Mouse (Mus musculus): ENCODE measurements around the gene Sox15. TPM values are rescaled to one million over a fixed set of nuclear protein-coding genes. Genes with fewer than 3 reads are reported as not detected.
"Not testable (repeated sequence)": the region's sequence is repeated elsewhere in the genome, so short reads cannot be mapped to it uniquely, and the experiment has no call there.

The Sox15 gene
- total RNA-seq, 2 experiments from 2014 or later, result not detected

DNA sequence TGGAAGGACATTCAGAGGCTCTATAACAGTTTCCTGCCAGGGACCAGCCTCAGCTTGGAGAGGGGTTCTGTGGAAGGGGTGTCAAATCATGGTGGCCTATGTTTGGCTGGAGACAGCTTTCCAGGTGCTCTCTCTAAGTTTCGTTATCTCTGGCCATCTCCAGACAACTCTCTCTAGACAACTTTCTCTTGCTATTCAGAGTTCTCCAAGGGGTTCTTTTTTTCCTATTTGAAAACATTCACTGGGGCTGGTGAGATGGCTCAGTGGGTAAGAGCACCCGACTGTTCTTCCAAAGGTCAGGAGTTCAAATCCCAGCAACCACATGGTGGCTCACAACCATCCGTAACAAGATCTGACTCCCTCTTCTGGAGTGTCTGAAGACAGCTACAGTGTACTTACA, 48.3 kb downstream of the Sox15 start:
- not testable (repeated sequence) for DNase-seq

- DNase-seq, result no peak
Observed at GRCm38 (mm10) chr11:69703814-69704612, 48.9 kb downstream of the Sox15 start.

DNA sequence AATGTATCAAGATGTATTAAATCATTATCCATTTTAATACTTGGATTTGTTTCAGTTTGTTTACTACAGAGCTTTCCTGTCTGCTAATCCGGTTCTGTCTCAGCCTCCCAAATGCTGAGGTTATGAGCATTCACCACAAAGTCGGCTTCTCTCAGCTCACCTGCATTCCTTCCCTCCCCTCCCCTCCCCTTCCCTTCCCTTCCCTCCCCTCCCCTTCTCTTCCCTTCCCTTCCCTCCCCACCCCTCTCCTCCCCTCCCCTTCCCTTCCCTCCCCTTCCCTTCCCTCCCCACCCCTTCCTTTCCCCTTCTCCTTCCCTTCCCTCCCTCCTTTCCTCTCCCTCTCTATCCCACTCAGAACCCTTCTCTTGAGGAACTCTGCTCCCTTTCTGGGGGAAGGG, 49.5 kb downstream of the Sox15 start:
- no peak for DNase-seq

Small RNAs within 50 kb of the gene (microRNA-seq; reads per million reads assigned to microRNA genes)
- gene Mir1934 (ENCODE audit: borderline replicate concordance in 2 of 2), result 0.79 to 2.9 reads per million in 2 experiments
- gene Mir467f (ENCODE audit: borderline replicate concordance in 2 of 2), result 0 reads per million in 2 experiments

Other genes with a start within 250 kb of the Sox15 start
- gene Kdm6b, start 241.6 kb upstream of the Sox15 start, total RNA-seq (2021), result 10 to 100 TPM; 23.9 to 27.7 TPM
- gene Dnah2, start 106.2 kb upstream of the Sox15 start, total RNA-seq (2021), result under 1 TPM; 0.03 to 0.48 TPM
- under 1 TPM; 0.35 to 0.69 TPM for gene Efnb3, start 95.1 kb upstream of the Sox15 start, total RNA-seq (2021)
- 1 to 10 TPM; 3.4 to 3.7 TPM for gene Wrap53, start 75.1 kb upstream of the Sox15 start, total RNA-seq (2021)
- gene Trp53, start 75.0 kb upstream of the Sox15 start, total RNA-seq (2021), result 10 to 100 TPM; 12.2 to 12.7 TPM
- gene Atp1b2, start 49.4 kb upstream of the Sox15 start, total RNA-seq (2021), result 100 to 1,000 TPM; 365 to 378 TPM
- gene Shbg, start 37.4 kb upstream of the Sox15 start, total RNA-seq (2021), result under 1 TPM in 1 of 2 experiments, not detected in 1; 0.62 TPM
- gene Sat2, start 33.3 kb upstream of the Sox15 start, total RNA-seq (2021), result 1 to 10 TPM; 2.3 to 2.8 TPM
- gene Fxr2, start 22.3 kb upstream of the Sox15 start, total RNA-seq (2021), result 10 to 100 TPM; 76.0 to 77.1 TPM
- 10 to 100 TPM in 1 of 2 experiments, 1 to 10 TPM in 1; 6.6 to 10.0 TPM for gene Mpdu1, start 7.3 kb downstream of the Sox15 start, total RNA-seq (2021)
- 1 to 10 TPM; 1.3 to 9.1 TPM for gene Cd68, start 10.8 kb downstream of the Sox15 start, total RNA-seq (2021)
- gene Eif4a1, start 17.1 kb downstream of the Sox15 start, total RNA-seq (2021), result 100 to 1,000 TPM in 1 of 2 experiments, 10 to 100 TPM in 1; 99.8 to 102 TPM
- gene Senp3, start 26.8 kb downstream of the Sox15 start, total RNA-seq (2021), result 10 to 100 TPM; 19.1 to 23.5 TPM
- gene Tnfsf13, start 30.5 kb downstream of the Sox15 start, total RNA-seq (2021), result 1 to 10 TPM in 1 of 2 experiments, under 1 TPM in 1; 0.67 to 1.5 TPM
- 10 to 100 TPM in 1 of 2 experiments, 1 to 10 TPM in 1; 8.3 to 11.6 TPM for gene Tnfsf12, start 40.5 kb downstream of the Sox15 start, total RNA-seq (2021)
- 1 to 10 TPM in 1 of 2 experiments, under 1 TPM in 1; 0.87 to 2.1 TPM for gene Tnfsfm13, start 40.8 kb downstream of the Sox15 start, total RNA-seq (2021)
- gene Polr2a, start 103.3 kb downstream of the Sox15 start, total RNA-seq (2021), result 10 to 100 TPM; 24.7 to 27.5 TPM
- gene Slc35g3, start 106.7 kb downstream of the Sox15 start, total RNA-seq (2021), result not detected
- 10 to 100 TPM; 23.0 to 28.1 TPM for gene Zbtb4, start 110.6 kb downstream of the Sox15 start, total RNA-seq (2021)
- gene Chrnb1, start 140.6 kb downstream of the Sox15 start, total RNA-seq (2021), result 10 to 100 TPM; 36.2 to 53.1 TPM
- 1 to 10 TPM; 6.3 to 6.7 TPM for gene Fgf11, start 146.5 kb downstream of the Sox15 start, total RNA-seq (2021)
- gene Tmem102, start 150.3 kb downstream of the Sox15 start, total RNA-seq (2021), result under 1 TPM; 0.18 to 0.35 TPM
- not detected for gene Gm39566, start 160.0 kb downstream of the Sox15 start, total RNA-seq (2021)
- gene Spem2, start 163.2 kb downstream of the Sox15 start, total RNA-seq (2021), result not detected
- not detected for gene Spem1, start 166.9 kb downstream of the Sox15 start, total RNA-seq (2021)
- gene Nlgn2, start 182.5 kb downstream of the Sox15 start, total RNA-seq (2021), result 1 to 10 TPM; 3.1 to 3.9 TPM
- 100 to 1,000 TPM; 126 to 144 TPM for gene Tmem256, start 183.2 kb downstream of the Sox15 start, total RNA-seq (2021)
- gene Plscr3, start 191.1 kb downstream of the Sox15 start, total RNA-seq (2021), result 10 to 100 TPM; 10.8 to 13.7 TPM
- under 1 TPM in 1 of 2 experiments, not detected in 1; 0.11 TPM for gene Tnk1, start 203.4 kb downstream of the Sox15 start, total RNA-seq (2021)
- gene Tmem95, start 222.7 kb downstream of the Sox15 start, total RNA-seq (2021), result not detected
- gene Kctd11, start 226.1 kb downstream of the Sox15 start, total RNA-seq (2021), result 1 to 10 TPM; 1.7 to 2.2 TPM
- gene Acap1, start 240.2 kb downstream of the Sox15 start, total RNA-seq (2021), result under 1 TPM; 0.26 to 0.38 TPM
- not detected for gene 2810408A11Rik, start 245.7 kb downstream of the Sox15 start, total RNA-seq (2021)
- gene Neurl4, start 245.8 kb downstream of the Sox15 start, total RNA-seq (2021), result 10 to 100 TPM; 25.4 to 26.0 TPM